Mouse (Mus musculus) brain, embryonic 14.5 days (tissue): Measurements from ENCODE around the gene Was.

Experiments used
- CTCF ChIP-seq: fragments of 200-500 bp; IDR thresholded peaks from 2 replicates; pipeline ENCODE4 v1.5.1; 2012; ENCODE audit warnings: inconsistent platforms, mild to moderate bottlenecking, moderate library complexity, borderline replicate concordance; ENCODE audit not compliant: insufficient read depth, insufficient read length; ENCODE audit errors: extremely low read depth
- POLR2A ChIP-seq: fragments of 200-500 bp; IDR thresholded peaks from 2 replicates; pipeline ENCODE4 v1.6.1; 2012; ENCODE audit warnings: mild to moderate bottlenecking, inconsistent platforms, borderline replicate concordance; ENCODE audit not compliant: poor library complexity, insufficient read depth, insufficient read length, severe bottlenecking; ENCODE audit errors: extremely low read depth

DNA sequence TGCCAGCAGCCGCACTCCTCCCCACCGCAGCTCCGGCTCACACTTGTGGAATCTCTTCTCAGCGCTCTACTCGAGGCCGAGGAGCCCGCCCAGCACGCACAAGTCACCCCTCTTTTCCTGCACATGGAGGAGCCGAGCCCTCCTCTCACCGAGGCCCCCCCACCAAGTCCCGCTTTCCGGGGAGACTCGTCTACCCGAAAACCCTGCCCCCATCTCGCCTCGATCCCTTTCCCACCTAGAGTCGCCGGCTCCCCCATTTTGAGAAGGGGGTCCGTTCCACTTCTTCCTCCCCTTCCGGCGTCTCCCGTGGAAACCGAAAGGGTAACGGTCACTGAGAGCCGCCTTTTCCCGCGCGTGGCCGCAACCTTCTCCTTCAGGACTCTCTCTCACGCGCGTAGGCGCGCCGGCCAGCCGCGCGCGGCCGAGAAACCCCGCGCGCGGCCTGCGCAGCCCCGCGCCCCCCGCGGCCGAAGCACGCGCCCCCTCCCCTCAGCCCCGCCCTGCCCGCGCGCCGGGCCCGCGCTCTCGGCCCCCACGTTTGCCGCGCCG is 16.3 kb downstream of the Was start:
- TF ChIP-seq CTCF (no peak), POLR2A (no peak)
